Mouse (Mus musculus): Measurements from ENCODE around the gene Irf2bp2. TPM values are rescaled to one million over a fixed set of nuclear protein-coding genes. Genes with fewer than 3 reads are reported as not detected.

Gene Irf2bp2
- polyA plus RNA-seq (2012; fragmentation: generic; extraction: Trizol): 10 to 100 TPM in 1 of 2 experiments, 1 to 10 TPM in 1; 3.3 to 21.6 TPM

GRCm38 (mm10) chr8:126593889-126594480, at the start of gene Irf2bp2:
TSS of gene Irf2bp2 (minus strand) at chr8:126593986.

Other genes starting within 250 kb of the Irf2bp2 start
- gene Coa6, start 171.5 kb downstream of the Irf2bp2 start, polyA plus RNA-seq (2012; fragmentation: generic; extraction: Trizol): 10 to 100 TPM in 1 of 2 experiments, 1 to 10 TPM in 1; 9.4 to 38.4 TPM
- gene Tarbp1, start 118.9 kb downstream of the Irf2bp2 start, polyA plus RNA-seq (2012; fragmentation: generic; extraction: Trizol): under 1 TPM; 0.29 to 0.70 TPM

Measured in C3H10T1/2 (cell line).